Mouse (Mus musculus): Measurements from ENCODE around the gene Gm5129.
A peak's percentile ranks its signal among the peaks of the same experiment; 100 is the strongest.
"Not testable (repeated sequence)": the region's sequence is repeated elsewhere in the genome, so short reads cannot be mapped to it uniquely, and the experiment has no call there.

Gene Gm5129

GRCm38 (mm10) chr5:29735557-29736061 lies at the start of gene Gm5129, which contains the start of gene Dnajb6:
Gene Gm5129 (minus strand): TSS chr5:29735936.
Gene Dnajb6 (plus strand): TSS chr5:29735688.
- DNase-seq (ENCODE audit: low read depth, low spot score), result peak; percentile 97

GRCm38 (mm10) chr5:29784906-29785305 lies 49.2 kb upstream of the Gm5129 start:
- DNase-seq (ENCODE audit: low read depth, low spot score), result not testable (repeated sequence)

GRCm38 (mm10) chr5:29782261-29782660 lies 46.5 kb upstream of the Gm5129 start:
- no peak for DNase-seq (ENCODE audit: low read depth, low spot score)

- not testable (repeated sequence) for DNase-seq (ENCODE audit: low read depth, low spot score)
Observed at GRCm38 (mm10) chr5:29779733-29780132, 44.0 kb upstream of the Gm5129 start.

GRCm38 (mm10) chr5:29778029-29778428 lies 42.3 kb upstream of the Gm5129 start:
- no peak for DNase-seq (ENCODE audit: low read depth, low spot score)

DNA sequence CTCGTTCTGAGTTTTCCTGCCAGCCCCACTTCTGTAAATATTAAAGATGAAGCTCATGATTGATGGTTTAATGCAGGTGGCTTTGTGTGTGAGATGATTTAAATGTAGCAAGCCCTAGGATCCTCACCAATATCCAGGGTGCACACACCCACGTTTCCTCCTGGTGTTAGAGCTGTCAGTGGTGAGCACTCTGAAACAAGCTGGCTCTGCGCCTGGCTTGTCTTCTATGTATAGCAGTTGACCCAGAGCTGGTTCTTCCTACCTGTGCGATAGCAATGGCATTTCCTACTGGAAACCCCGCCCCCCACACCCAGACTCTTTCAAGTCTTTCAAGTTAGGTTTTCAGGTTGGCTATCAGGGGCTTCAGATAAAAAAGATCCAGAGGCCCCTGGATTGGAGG lies 39.7 kb upstream of the Gm5129 start:
- no peak for DNase-seq (ENCODE audit: low read depth, low spot score)

- no peak for DNase-seq (ENCODE audit: low read depth, low spot score)
Observed at GRCm38 (mm10) chr5:29773460-29774150, 37.9 kb upstream of the Gm5129 start.

DNA sequence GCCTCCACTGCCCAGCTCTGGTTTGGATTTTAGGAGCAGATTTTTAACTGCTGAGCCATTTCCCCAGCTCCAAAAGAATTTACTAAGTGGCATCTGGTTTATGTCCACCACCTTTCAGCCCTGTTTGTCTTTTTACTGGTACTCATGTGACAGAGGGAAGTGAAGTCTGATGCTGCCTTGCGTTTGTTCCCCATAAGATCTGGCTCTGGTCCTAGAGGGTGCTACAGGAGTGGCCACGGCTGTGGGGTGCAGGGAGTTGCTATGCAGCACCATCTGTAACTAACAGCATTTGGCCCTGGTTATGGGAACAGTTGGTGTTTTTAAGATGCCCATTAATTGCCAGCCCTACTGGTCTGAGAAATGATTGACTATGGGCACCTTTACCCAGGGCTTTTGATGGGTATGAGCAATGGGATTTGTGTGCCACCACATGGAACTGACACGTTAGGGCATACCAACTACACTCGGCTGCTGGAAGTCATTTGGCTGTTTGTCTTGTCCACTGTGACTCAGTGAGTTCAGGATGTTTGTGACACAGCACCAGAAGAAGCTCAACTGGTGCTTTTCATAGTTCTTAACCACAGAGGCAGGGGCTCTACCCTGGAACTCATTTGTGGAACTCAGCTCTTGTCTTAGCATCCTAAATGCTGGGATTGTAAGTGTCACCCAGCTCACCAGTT lies 37.1 kb upstream of the Gm5129 start:
- DNase-seq (ENCODE audit: low read depth, low spot score), result no peak

- no peak for DNase-seq (ENCODE audit: low read depth, low spot score)
Observed at GRCm38 (mm10) chr5:29772038-29772437, 36.3 kb upstream of the Gm5129 start.

DNA sequence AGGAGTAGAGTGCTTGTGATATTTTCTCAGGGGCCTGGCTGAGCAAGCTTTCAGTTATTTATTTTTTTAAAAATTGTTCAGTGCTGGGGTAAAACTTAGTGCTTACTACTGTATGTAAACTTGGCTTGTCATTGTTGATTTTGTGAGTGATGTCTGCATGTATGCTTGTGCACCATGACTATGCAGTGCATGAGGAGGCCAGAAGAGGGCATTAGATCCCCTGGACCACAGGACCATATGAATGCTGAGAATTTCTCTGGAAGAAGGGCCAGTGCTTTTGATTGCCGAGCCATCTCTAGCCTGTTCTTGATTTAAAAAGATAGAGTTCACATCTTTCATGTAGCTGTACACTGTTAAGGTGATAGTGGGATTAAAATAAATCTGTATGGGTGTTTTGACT lies 35.2 kb upstream of the Gm5129 start:
- no peak for DNase-seq (ENCODE audit: low read depth, low spot score)

- DNase-seq (ENCODE audit: low read depth, low spot score), result no peak
Observed at GRCm38 (mm10) chr5:29759318-29759717, 23.6 kb upstream of the Gm5129 start.

- no peak for DNase-seq (ENCODE audit: low read depth, low spot score)
Observed at GRCm38 (mm10) chr5:29752894-29753293, 17.2 kb upstream of the Gm5129 start.

- DNase-seq (ENCODE audit: low read depth, low spot score), result no peak
Observed at GRCm38 (mm10) chr5:29751306-29751705, 15.6 kb upstream of the Gm5129 start.

GRCm38 (mm10) chr5:29747661-29748060 lies 11.9 kb upstream of the Gm5129 start:
- DNase-seq (ENCODE audit: low read depth, low spot score), result no peak

DNA sequence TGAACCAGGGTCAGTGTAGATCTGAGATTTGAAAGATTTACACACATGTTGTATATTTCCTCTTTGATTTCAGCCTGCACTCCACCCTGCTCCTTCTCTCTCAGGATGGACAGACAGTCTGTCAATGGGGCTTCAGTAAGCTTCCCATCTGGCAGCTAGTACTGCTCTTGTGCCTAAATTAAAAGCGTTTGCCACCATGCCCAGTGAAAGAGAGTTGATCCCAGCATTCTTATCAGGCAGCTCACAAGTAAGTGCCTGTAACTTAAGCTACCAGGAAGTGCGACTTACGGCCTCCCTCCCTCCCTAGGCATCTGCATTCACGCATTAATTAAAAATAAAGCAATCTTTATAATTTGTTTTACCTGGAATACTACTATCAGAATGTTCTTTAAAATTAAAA lies 5.4 kb upstream of the Gm5129 start:
- DNase-seq (ENCODE audit: low read depth, low spot score), result no peak

DNA sequence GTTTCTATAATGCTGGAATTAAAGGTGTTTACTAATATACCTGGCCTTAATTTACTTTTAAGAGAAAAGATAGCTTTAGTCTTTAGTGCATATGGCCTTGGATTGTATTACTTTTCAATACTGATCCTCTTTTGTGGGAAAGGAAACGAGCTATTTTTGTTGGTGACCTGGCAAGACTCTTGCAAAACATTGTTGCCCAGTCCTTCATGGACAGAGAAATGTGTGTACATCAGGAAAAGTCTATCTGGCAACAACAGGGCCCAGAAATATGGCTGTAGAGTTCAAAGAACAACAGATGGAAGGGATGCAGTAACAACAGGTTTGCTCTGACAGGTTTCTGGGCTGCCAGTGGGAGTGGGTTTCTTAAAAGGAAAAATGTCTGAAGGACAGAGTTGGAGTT lies 4.9 kb upstream of the Gm5129 start:
- DNase-seq (ENCODE audit: low read depth, low spot score), result no peak

DNA sequence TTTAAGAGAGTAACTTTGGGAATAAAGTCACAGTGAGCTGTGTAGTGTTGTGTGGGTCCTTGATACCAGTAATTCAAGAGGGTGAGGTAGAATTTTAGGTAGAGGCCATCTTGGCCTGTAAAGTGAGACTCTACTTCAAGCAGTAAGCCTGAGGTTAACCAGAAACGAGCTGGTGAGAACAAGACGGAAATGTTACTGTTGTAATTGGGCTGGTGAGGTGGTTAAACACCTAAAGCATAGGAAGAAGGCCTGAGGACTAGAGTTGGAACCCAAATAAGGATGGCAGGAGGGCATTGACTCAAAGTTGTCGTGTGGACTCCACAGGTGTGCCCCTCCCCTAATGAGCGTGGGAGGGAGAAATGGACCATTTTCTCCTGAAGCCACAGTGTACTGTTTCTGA lies 2.3 kb upstream of the Gm5129 start:
- DNase-seq (ENCODE audit: low read depth, low spot score), result peak; percentile 67

GRCm38 (mm10) chr5:29737471-29737870 lies 1.7 kb upstream of the Gm5129 start:
- DNase-seq (ENCODE audit: low read depth, low spot score), result peak; percentile 21

- DNase-seq (ENCODE audit: low read depth, low spot score), result no peak
Observed at GRCm38 (mm10) chr5:29736942-29737341, 1.2 kb upstream of the Gm5129 start.

GRCm38 (mm10) chr5:29736073-29736900 lies 551 bp upstream of the Gm5129 start:
- no peak for DNase-seq (ENCODE audit: low read depth, low spot score)

DNA sequence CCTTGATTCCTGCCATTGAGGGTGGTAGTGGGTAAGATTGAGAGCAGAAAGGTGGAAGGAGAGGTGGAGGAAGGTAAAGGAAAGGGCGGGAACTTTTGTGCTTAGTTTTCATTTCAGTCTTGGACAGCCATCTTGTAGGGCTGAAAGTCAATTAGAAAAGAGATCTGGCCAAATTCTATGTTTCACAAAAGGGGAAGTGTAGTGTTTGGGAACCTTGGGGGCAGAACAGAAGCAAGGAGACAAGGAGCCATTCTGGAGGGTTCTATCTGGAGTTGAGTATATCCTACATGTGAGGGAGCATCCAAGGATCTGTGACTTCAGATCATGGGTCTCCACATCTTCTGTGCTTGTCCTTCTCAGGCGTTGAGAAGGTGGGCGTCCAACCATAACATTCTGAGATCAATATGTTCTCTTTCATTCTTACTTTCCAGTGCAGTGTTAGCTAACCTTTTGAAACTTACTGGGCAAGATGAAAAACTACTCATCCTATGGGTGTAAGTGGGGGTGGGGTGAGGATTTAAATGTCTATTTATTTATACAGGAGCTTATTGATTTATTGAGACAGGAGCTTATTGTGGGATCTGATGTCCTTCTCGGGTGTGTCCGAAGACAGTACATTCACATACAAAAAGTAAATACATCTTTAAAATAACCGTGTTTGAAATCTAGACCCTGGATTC lies 765 bp downstream of the Gm5129 start:
- DNase-seq (ENCODE audit: low read depth, low spot score), result no peak

DNA sequence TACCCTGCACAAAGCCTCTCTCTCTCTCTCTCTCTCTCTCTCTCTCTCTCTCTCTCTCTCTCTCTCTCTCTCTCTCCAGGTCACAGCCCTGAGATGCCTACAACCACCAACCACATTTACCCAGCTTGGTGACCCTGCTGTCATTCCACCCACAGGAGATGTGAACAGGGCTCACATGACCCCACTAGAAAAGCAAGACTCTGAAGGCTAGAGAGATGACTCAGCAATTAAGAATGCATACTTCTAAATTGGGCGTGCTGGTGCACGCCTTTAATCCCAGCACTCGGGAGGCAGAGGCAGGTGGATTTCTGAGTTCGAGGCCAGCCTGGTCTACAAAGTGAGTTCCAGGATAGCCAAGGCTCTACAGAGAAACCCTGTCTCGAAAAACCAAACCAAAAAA lies 9.7 kb downstream of the Gm5129 start:
- not testable (repeated sequence) for DNase-seq (ENCODE audit: low read depth, low spot score)
